Mouse (Mus musculus): ENCODE measurements at regions not wholly inside any gene's neighbourhood (a gene's known extent, or its start where the extent isn't known, plus 50 kb on each side); places are given as distances from the start of the nearest gene placed in this dataset.

DNA sequence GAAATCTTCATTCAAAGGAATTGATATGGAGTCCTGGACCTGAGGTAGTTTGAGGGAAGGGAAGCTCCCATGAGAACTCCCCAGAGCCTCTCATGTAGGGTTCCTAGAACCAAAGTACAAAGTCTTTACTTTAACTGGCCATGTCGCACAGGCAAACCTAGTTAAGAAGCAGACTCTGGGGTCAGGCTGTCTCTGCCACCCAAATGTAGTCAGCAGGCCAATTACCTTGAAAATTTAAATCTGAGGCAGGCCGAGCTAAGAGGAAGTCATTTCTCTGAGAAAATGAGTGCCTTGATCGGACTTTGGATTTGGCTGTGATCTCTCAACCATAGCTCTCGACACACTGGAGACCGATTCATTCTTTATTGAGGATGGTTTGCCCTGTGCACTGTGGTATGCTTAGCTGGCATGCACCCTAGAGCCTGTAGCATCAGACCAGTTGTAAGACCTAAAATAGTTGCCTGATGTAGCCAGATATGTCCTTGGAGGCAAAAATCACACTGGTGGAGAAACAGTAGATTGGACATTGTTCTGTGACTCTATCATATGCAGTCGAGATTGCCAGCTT lies 88.6 kb upstream of the Trio start:
- H3K36me3 ChIP-seq (ENCODE audit: control insufficient read depth, insufficient read depth), result no peaks in the 10 kb centered on the region
- TF ChIP-seq REST (IDR thresholded peaks at IDR 0.05; ENCODE audit: insufficient read depth, insufficient read length), result no peak
- no peak for TF ChIP-seq CEBPB (IDR thresholded peaks at IDR 0.05; ENCODE audit: insufficient read depth, poor library complexity, severe bottlenecking)
- TF ChIP-seq POLR2A (IDR thresholded peaks at IDR 0.05; ENCODE audit: insufficient read length, low read depth), result no peak
- TF ChIP-seq MYOG (IDR thresholded peaks at IDR 0.05; ENCODE audit: control insufficient read depth in 1 of 3, insufficient read depth in 1 of 3, insufficient read length in 2 of 3, low read depth in 2 of 3), result no peak
- TF ChIP-seq E2F4 (IDR thresholded peaks at IDR 0.05; ENCODE audit: insufficient read depth), result no peak
- no peak for TF ChIP-seq POLR2AphosphoS2 (IDR thresholded peaks at IDR 0.05; ENCODE audit: insufficient read length, low read depth)
- TF ChIP-seq SRF (IDR thresholded peaks at IDR 0.05; ENCODE audit: control insufficient read depth, insufficient read length, low read depth), result no peak
- TF ChIP-seq TCF3 (IDR thresholded peaks at IDR 0.05; ENCODE audit: insufficient read length, low read depth), result no peak

DNA sequence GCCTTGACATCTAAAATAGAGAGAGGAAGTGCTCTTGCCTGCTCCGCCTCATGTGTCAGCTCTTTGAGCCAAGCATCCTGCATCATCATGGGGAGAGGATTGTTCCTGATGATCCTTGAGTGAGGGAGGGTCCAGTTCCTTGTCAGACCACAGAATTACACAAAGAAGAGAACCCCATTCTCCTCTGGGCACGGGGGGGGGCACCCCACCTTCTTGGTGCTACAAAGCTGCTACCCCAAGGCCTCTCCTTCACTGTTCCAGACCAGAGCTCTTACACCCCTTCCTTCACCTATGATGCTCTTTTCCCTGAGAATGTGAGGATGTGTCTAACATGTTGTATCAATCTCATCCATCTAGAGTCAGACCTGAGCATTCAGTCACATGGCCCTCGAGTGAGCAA lies 76.7 kb upstream of the Dnah5 start:
- Histone ChIP-seq H3K4me2 (ENCODE audit: low read depth) (no peak overlapping the region), H3ac (ENCODE audit: control insufficient read depth, insufficient read length) (no peak overlapping the region), H3K79me2 (ENCODE audit: control insufficient read depth, insufficient read depth) (no peaks in the 10 kb centered on the region), H3K36me3 (ENCODE audit: control insufficient read depth, insufficient read depth) (no peaks in the 10 kb centered on the region), H3K27me3 (ENCODE audit: control insufficient read depth, insufficient read depth, insufficient read length) (no peaks in the 10 kb centered on the region), H3K4me3 (no peak overlapping the region)
- TF ChIP-seq E2F4 (IDR thresholded peaks at IDR 0.05; ENCODE audit: insufficient read depth), result no peak
- TF ChIP-seq MAX (IDR thresholded peaks at IDR 0.05; ENCODE audit: low read depth), result no peak
- TF ChIP-seq MYOG (IDR thresholded peaks at IDR 0.05; ENCODE audit: control insufficient read depth in 1 of 3, insufficient read depth in 1 of 3, insufficient read length in 2 of 3, low read depth in 2 of 3), result no peak

More for the DNA sequence above, 88.6 kb upstream of the Trio start:
- Histone ChIP-seq H3K79me2 (ENCODE audit: control insufficient read depth, insufficient read depth) (no peaks in the 10 kb centered on the region), H3ac (ENCODE audit: control insufficient read depth, insufficient read length) (no peak overlapping the region), H3K4me3 (no peak overlapping the region), H3K4me2 (ENCODE audit: low read depth) (no peak overlapping the region), H3K27me3 (ENCODE audit: control insufficient read depth, insufficient read depth, insufficient read length) (no peaks in the 10 kb centered on the region)

DNA sequence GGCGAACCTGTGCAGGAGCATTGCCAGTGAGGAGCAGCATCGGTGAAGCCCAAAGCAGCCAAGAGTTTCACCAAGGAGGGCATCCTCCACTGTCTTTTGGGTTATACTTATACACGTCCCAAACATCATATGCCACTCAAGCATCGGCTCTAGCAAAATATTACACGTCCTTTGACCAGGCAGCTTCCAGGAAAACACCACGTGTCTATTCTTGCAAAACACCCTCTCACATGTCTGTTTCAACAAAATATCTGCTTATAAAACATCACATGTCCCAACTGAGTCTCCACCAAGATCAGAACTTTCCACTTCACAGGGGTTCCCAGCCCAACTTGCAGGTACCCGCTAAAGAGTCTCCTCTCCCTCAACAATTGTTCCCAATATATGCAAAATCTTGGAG lies 74.0 kb upstream of the Dnah5 start:
- TF ChIP-seq CEBPB (IDR thresholded peaks at IDR 0.05; ENCODE audit: insufficient read depth, poor library complexity, severe bottlenecking) (no peak), SRF (IDR thresholded peaks at IDR 0.05; ENCODE audit: control insufficient read depth, insufficient read length, low read depth) (no peak)
- Histone ChIP-seq H3K4me2 (ENCODE audit: low read depth) (no peak overlapping the region), H3K4me3 (no peak overlapping the region), H3K36me3 (ENCODE audit: control insufficient read depth, insufficient read depth) (no peaks in the 10 kb centered on the region), H3K27me3 (ENCODE audit: control insufficient read depth, insufficient read depth, insufficient read length) (no peaks in the 10 kb centered on the region), H3ac (ENCODE audit: control insufficient read depth, insufficient read length) (no peak overlapping the region), H3K79me2 (ENCODE audit: control insufficient read depth, insufficient read depth) (no peaks in the 10 kb centered on the region)

DNA sequence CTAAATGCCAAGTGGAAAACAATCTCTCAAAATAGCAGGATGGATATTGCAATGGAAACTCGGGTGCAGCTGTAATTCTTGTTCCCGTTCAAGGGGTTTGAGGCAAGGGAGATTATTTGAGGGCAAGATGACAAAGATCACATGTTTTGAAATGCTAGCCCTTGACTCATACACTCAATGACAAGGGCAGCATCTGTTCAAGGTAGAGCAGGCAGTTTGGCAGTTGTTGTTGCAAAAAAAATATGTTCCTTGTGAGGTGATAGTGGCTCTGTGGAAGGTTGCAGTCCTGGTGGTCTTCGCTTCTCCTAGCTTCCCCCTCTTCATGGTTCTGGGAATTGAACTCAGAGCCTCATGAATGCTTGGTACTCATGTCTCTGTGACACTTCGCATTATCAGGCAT lies 72.0 kb upstream of the Dnah5 start:
- no peaks in the 10 kb centered on the region for H3K27me3 ChIP-seq (ENCODE audit: control insufficient read depth, insufficient read depth, insufficient read length)
- no peaks in the 10 kb centered on the region for H3K36me3 ChIP-seq (ENCODE audit: control insufficient read depth, insufficient read depth)
- no peaks in the 10 kb centered on the region for H3K79me2 ChIP-seq (ENCODE audit: control insufficient read depth, insufficient read depth)
- no peak overlapping the region for H3K4me2 ChIP-seq (ENCODE audit: low read depth)
- no peak overlapping the region for H3ac ChIP-seq (ENCODE audit: control insufficient read depth, insufficient read length)
- TF ChIP-seq MAX (IDR thresholded peaks at IDR 0.05; ENCODE audit: low read depth) (peak; percentile 31), MYOG (IDR thresholded peaks at IDR 0.05; ENCODE audit: control insufficient read depth in 1 of 3, insufficient read depth in 1 of 3, insufficient read length in 2 of 3, low read depth in 2 of 3) (peak in 2 of 3 experiments; percentile 12 to 39), USF1 (IDR thresholded peaks at IDR 0.05; ENCODE audit: low read depth) (peak; percentile 13), POLR2AphosphoS2 (IDR thresholded peaks at IDR 0.05; ENCODE audit: insufficient read length, low read depth) (no peak), MYOD1 (IDR thresholded peaks at IDR 0.05; ENCODE audit: control insufficient read depth in 1 of 3, insufficient read length in 2 of 3, low read depth in 2 of 3) (peak in 2 of 3 experiments; percentile 65 to 82), CEBPB (IDR thresholded peaks at IDR 0.05; ENCODE audit: insufficient read depth, poor library complexity, severe bottlenecking) (no peak), SRF (IDR thresholded peaks at IDR 0.05; ENCODE audit: control insufficient read depth, insufficient read length, low read depth) (no peak), TCF12 (IDR thresholded peaks at IDR 0.05; ENCODE audit: insufficient read depth, poor library complexity, severe bottlenecking) (no peak), TCF3 (IDR thresholded peaks at IDR 0.05; ENCODE audit: insufficient read length, low read depth) (peak; percentile 26)
- no peak overlapping the region for H3K4me3 ChIP-seq

DNA sequence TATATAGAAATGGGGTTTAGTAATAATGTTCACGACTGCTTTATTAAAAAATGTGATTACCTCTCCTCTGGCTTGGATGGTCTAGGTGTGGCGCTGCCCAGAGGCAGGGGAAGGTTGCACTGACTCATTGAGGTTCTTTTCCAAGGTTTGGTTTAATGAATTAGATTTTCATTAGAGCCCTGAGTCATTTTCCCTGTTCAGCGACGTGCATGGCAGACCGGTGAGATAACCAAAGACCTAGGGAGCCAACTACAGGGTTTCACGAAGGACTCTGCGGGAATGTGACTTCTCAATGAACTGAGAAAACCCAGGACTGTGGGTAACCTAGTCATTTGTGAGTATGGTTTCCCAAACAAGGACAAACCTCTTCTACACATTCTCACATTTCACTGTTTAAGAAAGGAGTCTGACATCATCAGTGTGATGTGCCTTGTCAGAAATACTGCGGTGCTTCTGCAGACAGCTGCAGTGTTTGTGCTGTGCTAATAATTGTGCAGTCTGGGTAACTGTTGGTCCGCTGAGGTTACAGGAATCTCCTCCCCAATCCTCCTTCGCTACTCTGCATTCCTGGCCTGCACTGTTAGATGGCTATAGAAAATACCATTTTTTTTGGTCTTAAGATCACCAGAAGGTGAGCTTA lies 70.3 kb upstream of the Dnah5 start:
- peak overlapping the region; percentile 88 for H3K4me2 ChIP-seq (ENCODE audit: low read depth)
- no peaks in the 10 kb centered on the region for H3K36me3 ChIP-seq (ENCODE audit: control insufficient read depth, insufficient read depth)
- no peaks in the 10 kb centered on the region for H3K79me2 ChIP-seq (ENCODE audit: control insufficient read depth, insufficient read depth)
- H3K27me3 ChIP-seq (ENCODE audit: control insufficient read depth, insufficient read depth, insufficient read length), result no peaks in the 10 kb centered on the region
- H3K4me3 ChIP-seq, result no peak overlapping the region
- H3ac ChIP-seq (ENCODE audit: control insufficient read depth, insufficient read length), result no peak overlapping the region
- TF ChIP-seq POLR2A (IDR thresholded peaks at IDR 0.05; ENCODE audit: insufficient read length, low read depth) (no peak), TCF12 (IDR thresholded peaks at IDR 0.05; ENCODE audit: insufficient read depth, poor library complexity, severe bottlenecking) (peak; percentile 97), SRF (IDR thresholded peaks at IDR 0.05; ENCODE audit: control insufficient read depth, insufficient read length, low read depth) (peak; percentile 96), MYOG (IDR thresholded peaks at IDR 0.05; ENCODE audit: control insufficient read depth in 1 of 3, insufficient read depth in 1 of 3, insufficient read length in 2 of 3, low read depth in 2 of 3) (peak; percentile 75 to 100 (median 96)), POLR2AphosphoS2 (IDR thresholded peaks at IDR 0.05; ENCODE audit: insufficient read length, low read depth) (no peak), MYOD1 (IDR thresholded peaks at IDR 0.05; ENCODE audit: control insufficient read depth in 1 of 3, insufficient read length in 2 of 3, low read depth in 2 of 3) (peak; percentile 94 to 99 (median 98)), TCF3 (IDR thresholded peaks at IDR 0.05; ENCODE audit: insufficient read length, low read depth) (peak; percentile 94), USF1 (IDR thresholded peaks at IDR 0.05; ENCODE audit: low read depth) (no peak), MAX (IDR thresholded peaks at IDR 0.05; ENCODE audit: low read depth) (no peak), REST (IDR thresholded peaks at IDR 0.05; ENCODE audit: insufficient read depth, insufficient read length) (no peak), CEBPB (IDR thresholded peaks at IDR 0.05; ENCODE audit: insufficient read depth, poor library complexity, severe bottlenecking) (peak; percentile 73), E2F4 (IDR thresholded peaks at IDR 0.05; ENCODE audit: insufficient read depth) (no peak)

All from myocyte (in vitro differentiated cells).